Mouse (Mus musculus) liver, adult 2 months (tissue): Measurements from ENCODE around the gene Otud4.

Experiments used
- CTCF ChIP-seq: fragments of 200-500 bp; IDR thresholded peaks from 2 replicates; pipeline ENCODE4 v1.5.1; 2011; ENCODE audit warnings: low read depth, low read length, control low read depth
- POLR2A ChIP-seq: fragments of 200-500 bp; IDR thresholded peaks from 2 replicates; pipeline ENCODE4 v1.6.1; 2011; ENCODE audit warnings: low read length, control low read depth; ENCODE audit not compliant: insufficient read depth; ENCODE audit errors: extremely low read depth

DNA sequence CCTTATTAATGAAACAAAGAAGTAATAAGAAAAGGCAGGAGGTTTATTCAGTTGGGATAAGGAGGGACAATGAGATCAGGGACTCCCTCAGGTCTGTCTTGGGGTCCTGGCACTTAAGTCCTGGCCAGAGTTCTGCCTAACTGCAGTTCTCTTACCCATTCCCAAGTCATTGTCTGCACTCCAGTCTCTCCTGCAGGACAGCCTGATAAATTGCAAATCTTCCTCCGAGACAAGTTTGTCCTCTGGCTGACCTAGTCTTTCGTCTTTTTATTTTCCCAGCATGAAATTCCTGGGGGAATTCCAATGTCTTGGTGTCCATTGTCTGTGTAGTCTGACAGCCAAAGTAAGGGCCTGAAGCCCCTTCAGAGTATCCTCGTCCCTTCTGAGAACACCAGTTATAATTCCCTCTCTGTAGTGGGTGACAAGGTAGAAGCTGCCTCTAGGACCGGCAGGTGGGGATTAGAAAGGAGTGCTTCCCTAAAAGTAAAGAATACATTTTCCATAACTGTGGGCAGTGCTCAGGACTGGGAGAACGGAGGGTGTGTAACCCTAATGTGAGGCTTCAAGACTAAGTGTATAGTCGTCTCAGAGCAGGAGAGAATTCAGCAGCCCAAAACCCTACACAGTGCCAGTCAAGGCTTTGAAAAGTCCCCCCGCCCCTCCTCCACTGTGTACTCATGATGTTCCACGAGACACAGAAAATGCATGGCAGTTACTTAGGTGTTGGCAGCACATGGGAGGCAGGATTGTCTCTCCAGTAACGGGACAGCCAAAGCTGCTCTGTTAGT lies 18.7 kb upstream of the Otud4 start:
- no peak for TF ChIP-seq POLR2A
- TF ChIP-seq CTCF = no peak
